9 mouse cellular contexts compared by ENCODE assay signal in genomic region chrX:164541436-164542317, GRCm38 (mm10). TPM values are rescaled to one million over a fixed set of nuclear protein-coding genes. Genes with fewer than 3 reads are reported as not detected.
DNase-seq lines count a peak whose midpoint lies in the region; ATAC-seq lines count a peak whose summit lies in the region.
"Had no signal": no experiment of that assay in that cellular context is flagged by ENCODE, and none has a peak within 500 bp of the region (broad histone marks: within the 10 kb centered on the region; RNA-seq: fewer than 3 reads in every experiment).

No protein-coding gene starts in this region.

- ATAC-seq in activated CD4-positive, CD25-positive, alpha-beta regulatory T cell, adult 4 months: no peak

- peak; percentile 42 to 79 for DNase-seq in cerebellum, postnatal 10 days
- no peak for DNase-seq in cerebellum, postnatal 4 days (ENCODE audit: low spot score in 2 of 2)
- peak; percentile 3 to 11 for DNase-seq in layer of hippocampus, postnatal 10 days (ENCODE audit: low spot score in 2 of 2)
- no peak for DNase-seq in layer of hippocampus, postnatal 36 days
- peak; percentile 6 for DNase-seq in c-Kit-positive CD71-positive TER-119-negative erythroid progenitor cells, embryonic 14.5 days (ENCODE audit: low read depth)
- peak; percentile 46 for DNase-seq in lung, postnatal 36 days
- DNase-seq in right cerebral cortex, postnatal 14 days: no peak

RNA-seq across cellular contexts. Expression of gene Asb9, which starts 35.5 kb away (rescaled TPM):
- not detected for total RNA-seq in layer of hippocampus, postnatal 10 days (2021)
- not detected for total RNA-seq in layer of hippocampus, postnatal 36 days (2021)
- not detected for polyA plus RNA-seq in activated CD4-positive, CD25-positive, alpha-beta regulatory T cell, adult 4 months (2017; shearing (Covaris generic))
- polyA plus RNA-seq: heart, embryonic 14.5 days had no signal

Comparison
In these comparisons a context has a peak if more than half of its experiments do, and no peak if none do; other contexts are left out.
1. DNase-seq: peak in cerebellum, postnatal 10 days (2 of 2), layer of hippocampus, postnatal 10 days (2 of 2), c-Kit-positive CD71-positive TER-119-negative erythroid progenitor cells, embryonic 14.5 days (single experiment) and lung, postnatal 36 days (single experiment); none in cerebellum, postnatal 4 days (0 of 2), layer of hippocampus, postnatal 36 days (0 of 2) and right cerebral cortex, postnatal 14 days (single experiment).